Mouse (Mus musculus): ENCODE results near the gene Cracr2a.
A peak's percentile ranks its signal among the peaks of the same experiment; 100 is the strongest.
"Not testable (repeated sequence)": the region's sequence is repeated elsewhere in the genome, so short reads cannot be mapped to it uniquely, and the experiment has no call there.

Cracr2a gene

DNA sequence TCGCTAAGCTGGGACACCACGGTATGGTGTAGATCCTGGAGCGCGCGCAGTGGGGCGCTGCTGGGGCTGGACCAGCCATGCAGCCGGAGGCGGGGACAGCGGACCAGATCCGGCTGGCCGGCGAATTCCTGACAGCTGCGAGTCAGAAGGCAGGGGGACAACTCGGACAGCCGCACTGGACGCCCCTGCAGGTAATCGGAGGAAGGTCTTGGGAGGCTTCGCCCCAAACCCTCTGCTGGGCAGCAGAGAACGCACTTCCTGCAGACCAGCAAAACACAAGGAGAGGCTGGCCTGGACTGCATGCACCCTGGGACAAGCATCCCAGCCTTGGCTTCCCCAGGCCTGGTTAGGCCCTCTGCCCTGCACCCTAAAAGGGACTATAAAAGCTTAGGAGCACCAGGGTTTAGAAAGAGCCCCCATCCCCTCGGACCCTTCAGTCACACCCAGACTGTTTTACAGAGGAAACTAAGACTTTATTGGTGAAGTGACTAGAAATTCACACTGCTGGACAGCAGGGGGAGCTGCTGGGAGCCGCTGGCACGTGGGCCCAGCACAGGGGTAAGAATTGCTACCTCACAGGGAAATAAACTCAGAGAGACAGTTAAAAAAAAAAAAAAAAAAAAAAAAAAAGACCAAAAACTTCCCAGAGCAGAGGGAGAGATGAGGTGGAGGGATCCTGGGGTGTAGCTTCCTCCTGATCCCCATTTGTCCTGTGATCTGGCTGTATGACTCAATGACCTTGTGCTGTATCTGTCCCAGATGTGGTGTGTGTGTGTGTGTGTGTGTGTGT, at the start of gene Cracr2a:
TSS of gene Cracr2a (plus strand) at position 108 of the 790 bp plus-strand sequence.
- peak; percentile 77 to 85 for DNase-seq

DNA sequence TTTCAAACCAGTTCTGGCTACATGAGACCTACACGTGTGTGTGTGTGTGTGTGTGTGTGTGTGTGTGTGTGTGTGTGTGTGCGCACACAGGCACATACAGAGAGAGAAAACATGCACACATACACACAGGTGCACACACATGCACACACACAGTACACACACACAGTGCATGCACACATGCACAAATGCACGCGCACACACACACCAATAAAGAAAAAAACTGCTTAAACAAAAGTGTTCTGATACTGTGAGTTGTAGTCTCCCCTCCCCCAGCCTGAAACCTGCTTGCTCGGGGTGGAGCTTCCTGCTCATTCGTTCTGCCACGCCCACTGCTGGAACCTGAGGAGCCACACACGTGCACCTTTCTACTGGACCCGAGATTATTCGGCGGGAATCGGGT, 47.4 kb upstream of the Cracr2a start:
- not testable (repeated sequence) for DNase-seq

DNA sequence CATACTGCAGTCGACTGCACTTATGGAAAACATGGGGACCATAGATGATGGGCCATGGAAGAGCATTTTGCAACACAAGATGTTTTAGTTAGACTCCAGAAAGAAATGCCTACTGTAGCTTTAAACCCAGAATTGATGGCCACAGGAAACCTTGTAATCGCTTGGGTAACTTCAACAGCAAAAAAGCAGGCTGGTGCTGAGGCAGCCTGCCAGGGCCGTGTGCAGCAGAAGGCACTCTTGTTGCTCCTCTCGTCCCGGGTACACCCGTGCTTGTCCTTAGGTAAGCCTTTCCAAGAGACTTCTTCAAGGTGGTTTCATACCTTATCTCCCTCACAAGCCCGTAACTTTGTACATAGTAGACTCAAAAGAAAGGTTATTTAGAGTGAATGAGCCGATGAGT, 40.0 kb upstream of the Cracr2a start:
- DNase-seq, result peak in 1 of 2 experiments; percentile 46

DNA sequence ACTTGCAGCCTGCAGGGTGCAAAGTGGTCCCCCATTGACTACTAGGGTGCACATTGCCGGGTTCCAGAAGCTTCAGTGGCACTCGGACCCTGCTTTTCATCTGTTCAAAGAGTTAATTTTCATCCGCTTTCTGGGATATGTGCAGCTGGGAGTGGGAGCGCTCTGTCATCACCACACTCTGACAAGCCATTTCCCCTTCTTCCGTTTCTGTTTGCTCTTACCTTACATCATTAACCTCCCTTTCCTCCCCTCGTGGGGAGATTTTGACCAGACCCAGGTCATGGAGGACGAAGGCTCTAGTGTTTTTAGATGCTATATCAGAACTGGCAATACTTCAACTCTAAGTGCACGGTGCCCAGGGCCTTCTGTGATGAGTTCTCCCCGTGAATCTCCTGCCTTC, 38.8 kb upstream of the Cracr2a start:
- DNase-seq, result peak in 1 of 2 experiments; percentile 16

DNA sequence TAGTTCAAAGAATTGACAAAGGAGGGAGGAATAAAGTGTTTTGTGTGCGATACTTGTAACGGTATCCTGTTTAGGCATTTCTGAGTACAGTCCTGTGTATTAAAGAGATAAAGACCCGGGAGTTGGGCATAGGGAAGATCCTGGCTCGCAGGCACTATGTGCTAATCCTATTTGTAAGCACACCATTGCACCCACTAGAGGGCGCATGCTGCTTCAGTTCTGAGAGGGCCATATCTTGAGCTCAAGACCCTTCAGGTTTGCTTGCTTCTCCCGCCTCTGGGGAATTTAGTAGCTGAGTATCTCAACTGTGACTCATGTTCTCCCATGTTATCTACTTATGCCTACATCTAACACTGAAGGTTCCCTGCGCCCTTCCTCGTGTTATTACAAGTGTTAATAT, 36.7 kb upstream of the Cracr2a start:
- DNase-seq, result peak; percentile 62 to 73

DNA sequence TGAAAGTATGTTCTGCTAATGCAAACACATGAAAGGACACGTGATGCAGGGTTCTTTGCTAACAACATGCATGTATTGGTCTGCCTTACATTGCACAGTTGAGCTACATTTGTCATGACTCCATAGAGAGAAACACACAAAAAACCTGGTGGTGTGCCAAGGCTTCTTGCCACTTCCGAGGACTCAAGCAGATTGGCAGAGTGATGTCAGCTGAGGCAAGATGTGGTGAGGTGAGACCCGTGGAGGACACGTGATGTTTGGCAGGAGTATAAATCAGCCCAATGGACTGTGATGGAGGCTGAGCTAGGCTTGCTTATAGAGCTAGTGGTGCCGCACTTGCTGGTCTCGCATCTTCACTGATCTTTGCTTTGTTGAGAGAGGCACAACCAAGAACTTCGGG, 32.5 kb upstream of the Cracr2a start:
- peak in 1 of 2 experiments; percentile 13 for DNase-seq

DNA sequence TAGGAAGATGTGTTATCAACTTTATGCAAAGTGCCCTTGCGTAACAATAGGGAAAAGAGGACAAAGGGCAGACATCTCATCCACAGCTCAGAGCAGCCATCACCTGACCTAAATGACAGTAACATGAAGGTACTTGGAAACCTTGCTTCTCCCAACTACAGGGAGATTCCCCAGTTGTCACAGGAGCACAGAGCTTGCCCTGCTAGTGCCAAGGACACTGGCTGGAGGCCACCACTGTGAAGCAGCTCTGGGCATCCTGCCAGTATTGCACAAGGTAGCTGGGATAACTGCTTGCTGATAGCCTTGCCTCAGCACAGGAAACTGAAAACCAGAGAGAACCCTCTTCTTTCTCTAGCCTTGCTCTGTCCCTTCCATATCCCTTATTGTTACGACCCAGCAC, 31.7 kb upstream of the Cracr2a start:
- peak; percentile 81 to 82 for DNase-seq

DNA sequence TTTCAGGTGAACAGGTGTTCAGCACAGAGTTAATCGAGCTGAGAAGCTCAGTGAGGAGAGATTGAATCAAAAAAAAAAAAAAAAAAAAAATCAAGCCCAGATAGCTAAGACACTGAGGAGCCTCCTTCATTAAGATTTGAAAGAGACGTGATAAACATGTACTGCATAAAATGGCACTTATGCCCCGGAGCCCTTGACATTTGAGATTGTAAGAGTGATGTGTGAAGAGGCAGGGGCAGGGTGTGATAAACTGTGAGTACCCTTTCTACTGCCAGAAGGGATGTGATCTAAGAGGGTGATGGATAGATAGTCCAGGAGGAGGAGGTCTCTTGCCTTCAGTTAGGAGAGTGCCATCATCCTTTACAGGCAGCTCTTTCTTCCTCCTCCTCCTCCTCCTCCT, 30.9 kb upstream of the Cracr2a start:
- DNase-seq, result no peak

DNA sequence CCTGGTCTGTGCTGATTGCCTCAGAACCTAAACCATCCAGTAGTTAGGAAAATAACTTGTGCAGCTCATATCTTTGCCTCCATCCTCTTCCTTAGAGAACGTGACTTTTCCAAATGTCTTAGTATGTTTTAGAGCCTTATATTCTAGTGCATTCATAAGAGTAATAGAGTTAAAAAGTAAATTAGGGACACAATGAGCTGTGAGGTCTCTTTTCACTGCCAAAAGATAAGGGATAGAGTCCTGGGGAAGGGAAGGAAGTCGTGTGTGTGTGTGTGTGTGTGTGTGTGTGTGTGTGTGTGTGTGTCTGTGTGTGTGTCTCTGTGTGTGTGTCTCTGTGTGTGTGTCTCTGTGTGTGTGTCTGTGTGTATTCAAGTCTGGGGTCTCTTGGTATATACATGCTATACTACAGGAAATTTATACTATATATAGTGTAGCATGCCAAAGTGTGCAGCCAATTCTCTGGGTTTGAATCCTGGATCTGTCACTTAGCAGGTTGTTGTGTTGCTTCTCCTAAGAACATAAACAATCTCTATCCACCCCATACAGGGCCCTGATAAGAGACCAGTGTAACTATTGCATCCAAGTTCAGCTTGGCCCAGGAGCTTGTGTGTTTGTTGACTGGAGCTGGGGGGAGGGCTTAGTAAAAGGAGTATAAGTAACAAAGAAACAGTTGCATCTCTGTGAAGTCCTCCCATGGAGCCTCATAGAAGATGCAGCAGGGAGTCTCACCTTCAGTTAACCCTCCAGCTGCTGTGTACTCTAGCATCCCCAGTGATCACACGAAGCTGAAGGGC, 29.5 kb upstream of the Cracr2a start:
- peak in 1 of 2 experiments; percentile 12 for DNase-seq

DNA sequence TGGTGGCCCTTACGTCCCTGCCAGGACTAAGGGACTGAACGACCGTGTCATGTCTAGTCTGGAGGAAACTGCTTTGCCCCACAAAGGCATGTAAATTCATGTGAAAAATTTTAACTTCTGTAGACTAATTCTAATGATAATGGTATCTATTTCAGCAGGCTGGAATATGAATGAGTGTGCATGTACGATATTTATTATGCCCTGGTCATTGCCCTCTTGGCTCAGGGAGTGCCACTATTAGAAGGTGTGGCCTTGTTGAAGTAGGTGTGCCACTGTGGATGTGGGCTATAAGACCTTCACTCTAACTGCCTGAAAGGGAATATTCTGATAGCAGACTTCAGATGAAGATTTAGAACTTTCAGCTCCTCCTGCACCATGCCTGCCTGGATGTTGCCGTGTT, 28.8 kb upstream of the Cracr2a start:
- peak in 1 of 2 experiments; percentile 4 for DNase-seq

DNA sequence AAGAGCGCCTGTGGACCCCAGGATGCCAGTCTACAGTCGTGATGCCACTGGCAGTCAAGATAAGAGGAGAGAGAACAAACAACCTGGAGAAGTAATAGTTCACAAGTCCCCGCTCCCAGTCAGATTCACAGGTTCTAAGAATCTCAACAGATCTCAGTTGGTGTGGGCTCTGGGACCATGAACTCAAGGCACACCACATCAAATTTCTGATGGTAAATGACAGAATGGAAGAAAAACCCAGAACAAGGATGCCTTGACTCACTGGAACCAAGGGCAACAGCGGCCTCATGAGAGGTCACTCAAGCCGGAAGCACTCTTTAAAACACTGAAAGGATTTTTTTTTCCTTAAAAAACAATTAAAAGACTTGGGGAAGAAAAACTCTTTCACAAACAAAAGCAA, 27.4 kb upstream of the Cracr2a start:
- DNase-seq, result peak in 1 of 2 experiments; percentile 17

DNA sequence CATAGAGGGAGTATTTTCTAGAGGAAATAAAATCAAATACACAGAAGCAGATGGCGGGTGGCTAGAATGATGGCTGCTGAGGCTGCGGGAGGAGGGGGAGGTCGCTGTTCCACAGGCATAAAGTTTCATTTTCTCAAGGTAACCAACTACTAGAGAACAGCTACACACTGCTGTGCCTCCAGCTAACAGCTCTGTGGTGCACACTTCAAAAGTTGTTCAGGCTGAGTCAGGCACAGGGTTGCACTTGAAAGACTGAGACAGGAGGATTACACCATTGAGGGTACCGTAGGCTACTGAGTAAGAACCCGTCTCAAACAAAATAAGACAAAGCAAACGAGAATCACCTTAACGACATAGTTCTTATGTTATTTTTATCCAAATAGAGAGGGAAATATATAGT, 24.1 kb upstream of the Cracr2a start:
- DNase-seq, result peak in 1 of 2 experiments; percentile 15

DNA sequence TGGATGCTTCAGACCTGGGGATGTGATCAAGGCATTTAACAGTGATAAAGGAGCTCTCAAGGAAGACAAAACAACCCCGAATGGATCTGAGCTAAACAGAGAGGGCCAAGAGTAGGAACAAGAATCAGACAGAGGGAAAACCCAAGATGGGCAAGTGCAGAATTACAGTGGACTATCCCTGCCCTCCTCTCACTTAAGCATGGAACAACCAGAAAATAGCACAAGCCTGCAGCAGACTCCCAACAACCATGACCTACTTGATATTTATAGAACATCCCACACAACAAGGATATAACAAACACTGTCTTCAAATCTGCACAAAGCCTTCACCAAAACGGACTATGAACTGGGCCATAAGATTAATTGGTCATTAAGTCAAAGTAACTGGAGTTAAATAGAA, 23.0 kb upstream of the Cracr2a start:
- DNase-seq, result no peak

DNA sequence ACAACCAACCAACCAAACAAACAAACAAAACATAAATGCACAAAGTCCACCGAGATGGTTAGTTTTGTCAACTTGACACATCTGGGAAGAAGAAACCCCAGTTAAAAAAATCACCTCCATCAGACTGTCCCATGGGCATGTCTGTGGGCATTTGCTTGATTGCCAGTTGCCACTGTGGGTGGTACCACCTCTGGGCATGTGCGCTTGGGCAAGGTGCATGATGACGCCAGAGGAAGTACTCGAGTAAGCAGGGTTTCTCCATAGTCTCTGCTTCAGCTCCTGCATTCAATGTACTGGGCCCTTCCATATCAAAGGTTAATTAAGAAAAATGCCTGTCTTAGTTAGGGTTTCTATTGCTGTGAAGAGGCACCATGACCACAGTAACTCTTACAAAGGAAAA, 21.9 kb upstream of the Cracr2a start:
- DNase-seq, result peak in 1 of 2 experiments; percentile 10

DNA sequence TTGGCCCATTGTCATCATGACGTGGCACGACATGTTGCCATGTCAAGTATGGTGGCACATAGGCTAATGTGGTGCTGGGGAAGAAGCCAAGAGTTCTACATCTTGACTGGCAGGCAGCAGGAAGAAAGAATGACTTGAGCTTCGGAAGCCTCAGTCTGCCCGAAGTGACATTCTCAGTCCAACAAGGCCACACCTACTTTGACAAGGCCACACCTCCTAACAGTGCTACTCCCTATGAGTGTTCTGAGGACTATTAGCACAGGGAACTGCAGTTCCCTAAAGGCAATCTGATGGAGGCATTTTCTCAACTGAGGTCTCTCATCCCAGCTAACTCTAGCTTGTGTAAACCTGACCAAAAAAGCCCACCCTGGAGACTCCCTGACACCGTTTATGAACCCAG, 21.5 kb upstream of the Cracr2a start:
- peak in 1 of 2 experiments; percentile 13 for DNase-seq

DNA sequence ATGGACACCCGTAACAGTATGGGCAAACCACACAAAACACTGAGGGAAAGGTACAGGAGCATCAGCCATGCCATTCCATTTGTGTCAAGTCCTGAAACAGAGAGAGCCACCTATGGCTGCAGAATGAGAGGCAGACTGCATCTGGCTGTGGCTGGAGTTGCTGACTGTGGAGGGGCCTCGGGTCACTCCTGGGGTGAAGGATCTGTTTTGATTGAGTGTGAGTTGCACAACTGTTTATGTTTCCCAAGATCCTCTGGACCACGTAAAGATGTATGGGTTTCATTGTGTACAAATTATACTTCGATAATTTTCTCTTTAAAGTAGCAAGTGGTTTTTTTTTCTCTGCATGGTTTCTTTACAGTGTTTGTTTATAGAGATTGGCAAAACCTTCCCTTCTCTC, 20.6 kb upstream of the Cracr2a start:
- DNase-seq, result no peak

DNA sequence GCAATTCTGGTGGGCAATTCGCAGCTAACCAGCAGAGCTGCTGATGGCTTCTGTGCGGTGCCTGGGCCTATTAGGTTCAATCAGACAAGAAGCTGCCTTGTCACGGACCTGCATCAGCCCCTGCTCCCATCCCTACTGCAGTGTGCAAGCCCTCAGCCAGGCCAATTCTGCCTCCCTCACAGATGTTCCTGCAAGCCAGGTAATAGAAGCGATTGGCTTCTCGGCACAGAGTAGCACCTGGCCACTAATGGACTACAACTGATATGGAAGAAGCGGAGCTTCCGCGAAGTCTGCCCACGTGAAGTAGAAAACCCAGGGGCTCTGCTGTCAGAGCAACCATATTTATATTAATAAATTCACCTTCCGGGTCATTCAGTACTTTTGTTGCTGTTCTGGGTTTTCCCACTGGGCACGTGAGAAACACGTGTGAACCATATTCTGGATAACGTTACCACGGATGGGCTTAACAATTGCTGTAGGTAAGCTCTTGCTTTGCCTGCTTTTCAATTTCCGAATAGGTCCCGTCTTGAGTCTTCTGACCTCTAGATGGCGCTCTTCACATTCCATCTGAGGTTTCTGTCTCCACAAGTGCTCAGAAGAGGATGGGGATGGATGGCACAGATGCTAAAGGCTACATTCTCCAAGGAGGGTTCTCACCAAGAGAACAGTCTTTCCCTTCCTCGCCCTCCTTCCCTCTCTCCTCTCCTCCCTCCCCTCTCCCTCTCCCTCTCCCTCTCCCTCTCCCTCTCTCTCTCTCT, 19.3 kb upstream of the Cracr2a start:
- DNase-seq, result peak; percentile 45 to 68

DNA sequence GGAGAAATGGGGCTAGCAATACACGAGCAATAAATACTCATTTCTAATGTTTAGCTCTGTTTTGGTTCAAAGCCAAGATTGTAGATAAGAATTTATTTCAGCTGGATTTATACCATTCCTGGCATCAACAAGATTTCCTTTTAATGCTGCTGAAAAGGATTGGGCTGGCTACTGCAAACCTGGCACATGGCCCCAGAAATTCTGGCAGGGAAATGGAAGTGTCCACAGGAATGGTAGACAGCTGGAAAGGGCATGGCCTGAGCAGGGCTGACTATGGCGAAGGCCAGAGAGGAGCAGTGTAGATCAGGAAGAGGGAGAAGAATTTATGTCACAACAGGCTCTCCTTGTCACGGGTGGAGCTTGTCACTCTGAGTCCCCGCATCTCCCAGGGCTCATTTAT, 14.5 kb upstream of the Cracr2a start:
- DNase-seq, result peak; percentile 79

DNA sequence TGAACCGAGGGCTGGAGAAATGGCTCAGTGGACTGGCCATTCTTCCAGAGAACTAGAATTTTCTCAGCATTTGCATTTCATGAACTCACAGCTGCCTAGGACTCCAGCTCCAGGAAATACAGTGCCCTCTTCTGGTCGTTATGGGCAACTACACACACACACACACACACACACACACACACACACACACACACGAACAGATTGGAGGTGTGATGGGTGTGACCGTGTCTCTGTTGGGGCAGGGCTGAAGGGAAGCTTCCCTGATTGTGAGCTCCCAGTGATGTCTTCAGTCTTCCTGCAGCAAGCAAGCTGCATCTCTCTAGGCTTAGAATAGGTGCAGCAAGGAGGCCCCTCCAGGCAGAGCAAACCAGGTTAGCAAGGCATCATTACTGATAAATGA, 8.2 kb upstream of the Cracr2a start:
- DNase-seq, result no peak

DNA sequence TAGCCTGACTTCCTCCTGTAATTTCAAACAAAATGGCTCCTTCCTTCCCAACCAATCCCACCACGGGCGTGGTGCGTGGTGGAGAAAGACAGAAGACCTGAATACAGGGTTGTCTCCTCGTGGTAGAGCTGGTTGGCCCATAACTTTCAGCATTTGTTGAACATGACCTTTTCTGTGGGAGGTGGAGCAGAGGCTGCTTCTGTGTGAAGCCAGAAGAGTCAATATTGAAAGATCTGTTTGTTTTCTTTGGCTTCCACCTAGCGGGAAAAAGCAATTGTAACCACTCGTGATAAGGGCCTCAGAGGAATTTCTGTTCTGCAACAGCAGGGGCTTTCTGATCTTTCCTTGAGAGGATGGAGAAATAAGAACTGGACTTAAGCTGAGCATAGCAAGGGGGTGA, 5.6 kb upstream of the Cracr2a start:
- DNase-seq, result no peak

DNA sequence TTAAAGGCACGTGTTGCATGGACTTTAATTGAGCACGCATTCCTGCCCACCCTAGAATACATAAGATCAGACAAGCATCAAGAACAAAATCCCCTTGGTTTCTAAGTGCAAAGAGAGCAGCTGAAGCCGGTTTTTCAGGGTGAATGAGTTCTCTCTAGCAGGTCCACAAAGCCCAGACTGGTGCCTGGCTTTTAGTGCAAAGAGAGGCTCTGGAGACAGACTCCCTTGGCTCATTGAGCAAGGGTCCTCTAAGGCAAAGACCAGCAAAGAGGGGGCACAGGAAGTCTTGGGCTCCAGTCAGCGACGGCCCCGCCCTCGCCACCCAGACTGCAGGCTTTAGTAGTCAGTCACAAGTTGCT, 287 bp upstream of the Cracr2a start:
- no peak for DNase-seq

DNA sequence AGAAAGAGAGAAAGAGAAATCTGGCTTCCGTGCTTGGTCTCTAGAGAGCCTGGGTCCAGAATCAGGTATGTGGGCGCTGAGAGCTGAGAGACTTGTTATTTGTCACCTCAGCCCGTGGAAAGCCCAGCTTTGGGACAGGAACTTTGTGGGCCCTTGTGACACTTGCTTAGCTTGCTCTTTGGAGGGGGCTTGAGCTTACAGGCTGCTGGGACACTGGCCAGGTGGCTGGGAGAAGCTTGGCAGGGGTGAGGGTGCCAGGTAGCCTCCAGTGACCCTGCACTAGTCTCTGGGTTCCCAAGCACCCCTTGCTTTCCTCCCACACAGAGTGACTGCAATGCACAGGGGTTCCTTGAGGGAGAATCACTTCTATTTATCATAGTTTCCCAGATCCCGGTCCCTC, 2.4 kb downstream of the Cracr2a start:
- no peak for DNase-seq
